Mouse (Mus musculus) kidney, adult 9 months (tissue): ENCODE results near the gene Arid1b.
A peak's percentile ranks its signal among the peaks of the same experiment; 100 is the strongest.

Experiments
- DNase-seq: peaks from one replicate; pipeline ENCODE4 v3.0.0; 2022

Arid1b gene

GRCm38 (mm10) chr17:5022019-5022544 is 27.9 kb downstream of the Arid1b start:
- DNase-seq = no peak

- DNase-seq = peak; percentile 60
Observed at GRCm38 (mm10) chr17:5023745-5024144, 29.6 kb downstream of the Arid1b start.

DNA sequence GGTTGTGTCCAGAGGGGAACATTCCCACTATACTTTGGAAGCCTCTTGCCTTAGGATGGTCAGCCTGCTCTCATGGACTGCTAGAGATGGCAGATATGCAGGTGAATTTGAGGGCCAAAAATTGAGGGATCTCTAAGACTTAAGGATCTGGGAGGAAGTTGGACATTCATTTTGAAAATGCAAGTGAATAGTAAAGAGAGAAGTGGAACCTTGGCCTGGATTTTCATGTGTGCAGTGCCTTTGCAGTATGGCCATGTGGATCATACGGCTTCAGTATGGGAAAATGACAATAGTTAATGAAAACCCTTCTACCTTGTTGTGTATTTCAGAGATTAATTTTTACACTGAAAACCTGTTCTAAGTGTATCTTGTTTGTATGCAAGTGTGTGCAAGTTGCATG is 31.3 kb downstream of the Arid1b start:
- DNase-seq = no peak

- DNase-seq = no peak
Observed at GRCm38 (mm10) chr17:5026578-5026977, 32.4 kb downstream of the Arid1b start.

GRCm38 (mm10) chr17:5029148-5029547 is 35.0 kb downstream of the Arid1b start:
- DNase-seq = no peak

DNA sequence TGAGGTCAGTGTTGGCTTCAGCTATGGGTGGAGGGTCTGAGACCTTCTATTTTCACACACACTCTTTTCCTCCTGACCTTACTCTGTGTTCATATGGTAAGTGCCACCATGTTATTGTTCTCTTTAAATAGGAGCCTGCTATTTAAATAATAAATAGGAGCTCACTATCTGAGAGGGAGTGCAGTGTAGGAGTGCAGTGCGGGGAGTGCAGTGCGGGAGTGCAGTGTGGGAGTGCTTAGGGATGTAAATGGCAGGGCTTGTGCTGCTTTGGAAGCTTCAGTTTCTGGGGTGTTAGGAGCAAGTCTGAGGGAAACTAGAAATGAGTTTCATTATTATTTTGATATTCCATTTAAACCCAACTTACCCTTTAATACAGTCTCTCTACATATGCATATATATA is 36.2 kb downstream of the Arid1b start:
- DNase-seq = no peak

GRCm38 (mm10) chr17:5033346-5033745 is 39.2 kb downstream of the Arid1b start:
- DNase-seq = no peak

DNA sequence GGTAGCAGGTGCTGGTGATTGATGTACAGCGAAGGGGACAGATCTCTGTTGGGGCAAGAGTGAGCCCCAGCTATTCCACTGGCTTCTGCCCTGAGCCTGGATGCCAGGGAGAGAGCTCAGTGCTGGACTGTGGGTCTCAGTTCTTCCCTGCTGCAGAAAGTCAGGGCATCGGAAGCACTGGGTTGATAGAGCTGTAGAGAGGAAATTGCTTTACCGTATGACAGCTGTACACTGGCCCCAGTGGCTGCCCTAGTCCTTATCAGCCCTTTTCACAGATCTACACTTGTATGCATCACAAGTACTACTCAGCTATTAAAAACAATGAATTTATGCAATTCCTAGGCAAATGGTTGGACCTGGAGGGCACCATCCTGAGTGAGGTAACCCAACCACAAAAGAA is 40.1 kb downstream of the Arid1b start:
- no peak for DNase-seq

DNA sequence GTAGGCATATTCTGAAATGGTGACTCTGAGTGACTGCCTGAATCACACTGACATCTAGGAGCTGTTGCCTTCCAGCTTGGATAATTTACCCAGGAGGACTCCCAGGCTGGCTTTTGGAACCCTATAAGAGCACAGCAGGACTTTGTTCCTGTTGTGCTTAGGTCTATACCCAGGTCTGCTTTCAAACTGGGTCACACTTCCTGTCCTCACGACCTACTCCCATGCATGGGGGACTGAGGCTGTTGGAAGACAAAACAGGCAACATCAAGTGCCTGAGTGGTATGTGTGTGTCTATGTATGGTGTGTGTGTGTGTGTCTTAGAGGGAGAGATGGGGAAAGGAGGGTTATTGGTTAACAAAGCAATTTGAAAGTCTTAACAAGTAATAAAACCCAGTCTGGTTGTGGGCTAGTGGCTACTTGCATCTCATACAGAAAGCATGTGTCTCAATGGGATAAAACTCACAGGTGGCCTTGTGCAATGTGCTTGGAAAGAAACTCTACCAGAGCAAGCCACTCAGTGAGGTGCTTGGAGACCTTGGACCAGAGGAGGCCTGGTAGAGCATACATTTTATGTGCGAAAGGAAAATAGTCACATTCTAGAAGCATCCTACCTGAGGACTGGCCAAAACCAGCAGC is 42.2 kb downstream of the Arid1b start:
- no peak for DNase-seq

DNA sequence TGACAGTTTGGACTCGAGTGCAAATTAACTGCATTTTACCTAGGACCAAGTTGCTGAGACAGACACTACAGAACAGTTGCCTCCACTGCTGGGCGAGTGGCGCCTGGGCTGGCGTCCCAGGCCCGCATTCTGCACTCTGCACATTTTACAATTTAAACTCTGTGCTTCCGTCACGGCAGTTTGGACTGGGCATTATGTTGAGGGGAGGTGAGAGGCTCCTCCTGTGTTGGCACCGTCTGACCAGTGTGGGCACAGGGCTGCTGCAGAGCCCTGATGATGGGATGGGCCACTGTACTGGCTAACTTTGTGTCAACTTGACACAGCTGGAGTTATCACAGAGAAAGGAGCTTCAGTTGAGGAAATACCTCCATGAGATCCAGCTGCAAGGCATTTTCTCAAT is 43.1 kb downstream of the Arid1b start:
- no peak for DNase-seq

DNA sequence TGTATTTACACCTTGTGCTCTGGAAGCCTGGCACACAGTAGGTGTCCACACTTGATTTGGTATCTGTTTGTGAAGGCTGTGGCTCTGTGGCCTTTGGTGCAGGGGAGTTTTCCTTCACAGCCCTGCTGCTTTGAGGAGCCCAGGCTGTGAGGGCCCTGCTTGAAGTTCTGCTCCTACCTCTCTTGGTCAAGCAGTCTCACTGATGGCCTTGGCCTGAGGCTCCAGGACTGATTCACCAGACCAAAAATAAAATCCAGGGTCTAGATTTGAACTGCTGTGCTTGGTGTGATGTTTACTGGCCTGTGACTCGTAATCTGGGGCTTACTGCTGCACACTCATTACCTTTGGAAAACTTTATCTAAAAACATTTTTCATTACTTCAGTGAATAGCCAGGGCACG is 45.7 kb downstream of the Arid1b start:
- no peak for DNase-seq

DNA sequence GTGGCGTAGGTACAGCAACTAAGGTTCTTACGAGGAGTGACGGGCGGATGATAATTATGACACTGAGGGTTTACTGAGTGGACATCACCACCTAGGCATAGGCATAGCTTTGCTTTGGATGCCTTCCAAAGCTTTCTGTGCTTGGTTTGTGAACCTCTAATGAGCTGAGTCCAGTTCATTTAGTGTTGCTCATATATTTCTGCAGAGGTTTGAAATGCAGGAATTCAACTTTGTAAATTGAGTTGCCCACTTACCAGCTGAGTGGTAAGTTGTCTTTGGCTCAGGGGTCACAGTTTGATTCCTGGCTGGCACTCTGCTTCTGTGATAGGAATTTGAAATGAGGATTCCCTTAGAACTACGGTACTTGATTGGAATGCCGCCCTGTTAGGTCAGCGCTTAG is 49.7 kb downstream of the Arid1b start:
- DNase-seq = peak; percentile 38

DNA sequence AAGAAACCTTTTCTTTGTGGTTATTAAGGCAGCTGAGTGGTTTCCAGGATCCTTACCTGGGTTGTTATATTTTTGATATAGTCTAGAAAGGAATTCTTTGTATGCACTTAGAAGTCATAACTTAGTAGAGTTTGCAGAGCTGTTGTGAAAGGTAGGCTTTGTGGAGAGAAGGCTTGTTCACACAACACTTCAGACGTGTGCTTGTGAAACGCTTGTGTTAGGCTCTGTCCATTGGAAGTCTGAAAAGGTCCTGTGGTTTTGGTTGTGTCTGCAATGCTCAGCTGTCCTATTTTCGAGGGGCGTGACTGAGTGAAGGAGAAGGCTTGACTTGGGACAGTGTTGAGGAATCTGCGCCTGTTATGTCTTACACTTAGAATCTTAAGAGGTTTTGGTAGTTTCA is 51.5 kb downstream of the Arid1b start:
- no peak for DNase-seq

DNA sequence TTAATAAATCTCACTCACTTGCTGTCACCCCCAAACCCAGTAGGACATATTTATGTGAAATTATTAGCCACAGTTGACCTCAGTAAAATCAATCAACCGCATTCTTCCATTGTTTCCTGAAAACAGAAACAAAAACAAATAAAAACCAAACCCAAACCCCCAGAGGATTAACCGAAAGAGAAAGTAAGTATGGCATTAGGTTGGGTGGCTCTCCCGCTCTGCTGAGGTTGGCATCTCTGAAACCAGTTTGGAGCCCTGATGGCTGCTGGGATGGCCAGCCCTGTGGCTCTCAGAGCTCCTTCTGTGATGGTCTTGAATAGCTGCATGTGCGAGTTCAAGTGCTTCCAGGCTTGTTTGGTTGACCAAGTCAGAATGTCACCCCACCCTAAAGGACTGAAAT is 53.2 kb downstream of the Arid1b start:
- DNase-seq = no peak

DNA sequence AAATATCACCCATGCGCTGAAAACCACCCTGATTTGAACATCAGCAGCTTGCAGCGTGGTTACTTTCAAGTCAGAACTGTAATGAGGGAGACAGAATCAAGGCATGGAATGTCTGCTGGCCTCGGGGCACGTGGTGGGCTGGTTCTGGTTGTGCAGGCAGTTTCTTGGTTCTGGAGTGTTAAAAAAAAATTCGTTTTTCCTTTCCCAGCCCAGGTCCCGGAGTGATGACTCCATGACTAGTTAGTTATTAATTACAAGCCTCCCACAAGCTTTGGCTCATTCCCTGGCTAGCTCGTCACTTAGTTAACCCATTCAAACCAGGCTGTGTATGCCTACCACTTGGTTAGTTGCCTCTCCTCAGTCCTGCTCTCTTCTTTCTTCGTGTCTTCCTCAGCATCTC is 56.1 kb downstream of the Arid1b start:
- peak; percentile 77 for DNase-seq

DNA sequence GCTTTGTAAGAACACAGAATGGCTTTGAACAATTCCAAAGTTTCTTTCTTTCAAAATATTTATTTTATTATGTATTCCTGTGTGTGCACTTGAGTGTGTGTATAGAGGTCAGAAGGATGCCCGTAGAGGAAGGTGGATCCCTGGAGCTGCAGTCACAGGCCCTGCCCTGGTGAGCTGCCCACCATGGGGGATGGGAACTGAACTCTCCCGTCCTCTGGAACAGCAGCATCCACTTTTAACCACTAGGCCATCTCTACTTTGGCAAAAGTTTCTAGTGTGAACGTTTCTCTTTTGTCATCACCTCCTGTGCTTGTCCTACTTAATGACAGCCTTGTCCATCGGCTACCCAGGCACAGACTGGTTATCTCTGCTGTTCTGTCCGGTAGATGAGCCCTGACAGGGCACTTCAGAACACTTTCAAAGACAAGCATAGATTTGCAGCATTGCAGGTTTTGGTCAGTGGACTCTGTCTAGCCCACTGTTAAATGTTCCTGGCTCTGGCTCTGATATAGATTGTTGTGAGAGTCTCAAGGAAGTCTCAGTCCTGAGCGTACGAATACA is 56.9 kb downstream of the Arid1b start:
- no peak for DNase-seq

- no peak for DNase-seq
Observed at GRCm38 (mm10) chr17:5052091-5052799, 58.1 kb downstream of the Arid1b start.

- no peak for DNase-seq
Observed at GRCm38 (mm10) chr17:5052800-5053179, 58.7 kb downstream of the Arid1b start.

- DNase-seq = no peak
Observed at GRCm38 (mm10) chr17:5053201-5053600, 59.1 kb downstream of the Arid1b start.

- no peak for DNase-seq
Observed at GRCm38 (mm10) chr17:5055412-5055811, 61.3 kb downstream of the Arid1b start.

DNA sequence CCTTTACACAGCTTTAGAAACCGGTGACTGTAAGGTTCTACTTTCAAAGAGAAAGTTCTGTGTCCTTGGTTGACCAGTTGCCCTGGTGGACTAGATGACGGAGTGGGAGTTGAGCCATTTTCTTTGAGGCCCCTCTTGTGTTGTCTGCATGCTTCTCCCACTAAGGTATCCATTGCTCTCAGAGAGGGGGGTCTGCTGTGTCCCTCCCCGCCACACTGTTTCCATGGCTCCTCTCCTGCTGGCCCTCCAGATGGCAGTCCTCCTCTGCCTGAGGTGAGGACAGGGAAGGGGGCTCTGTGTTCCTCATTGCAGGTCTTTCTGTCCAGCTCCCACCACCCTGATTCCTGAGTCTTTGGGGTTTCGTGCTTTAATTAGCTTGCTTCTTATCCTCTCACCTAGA is 62.5 kb downstream of the Arid1b start:
- DNase-seq = no peak

DNA sequence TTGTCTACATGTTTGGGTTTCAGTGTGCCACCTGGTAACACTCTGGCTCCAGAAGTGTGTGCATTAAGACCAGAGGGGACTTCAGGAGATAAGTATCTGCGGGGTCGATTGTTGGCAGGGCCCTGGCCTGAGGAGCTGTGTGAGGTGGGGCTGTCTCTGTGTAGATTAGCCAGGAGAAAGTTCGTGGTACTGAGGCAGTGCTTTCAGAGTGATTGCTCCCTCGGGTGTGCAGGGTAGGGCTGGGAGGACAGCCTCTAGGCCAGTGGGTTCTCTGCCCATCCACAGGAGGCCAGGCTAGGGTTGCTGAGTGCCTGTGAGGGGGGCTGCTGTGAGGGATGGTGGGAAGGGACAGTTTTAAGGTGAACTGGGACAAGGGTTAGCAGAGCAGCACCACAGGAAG is 63.2 kb downstream of the Arid1b start:
- no peak for DNase-seq

DNA sequence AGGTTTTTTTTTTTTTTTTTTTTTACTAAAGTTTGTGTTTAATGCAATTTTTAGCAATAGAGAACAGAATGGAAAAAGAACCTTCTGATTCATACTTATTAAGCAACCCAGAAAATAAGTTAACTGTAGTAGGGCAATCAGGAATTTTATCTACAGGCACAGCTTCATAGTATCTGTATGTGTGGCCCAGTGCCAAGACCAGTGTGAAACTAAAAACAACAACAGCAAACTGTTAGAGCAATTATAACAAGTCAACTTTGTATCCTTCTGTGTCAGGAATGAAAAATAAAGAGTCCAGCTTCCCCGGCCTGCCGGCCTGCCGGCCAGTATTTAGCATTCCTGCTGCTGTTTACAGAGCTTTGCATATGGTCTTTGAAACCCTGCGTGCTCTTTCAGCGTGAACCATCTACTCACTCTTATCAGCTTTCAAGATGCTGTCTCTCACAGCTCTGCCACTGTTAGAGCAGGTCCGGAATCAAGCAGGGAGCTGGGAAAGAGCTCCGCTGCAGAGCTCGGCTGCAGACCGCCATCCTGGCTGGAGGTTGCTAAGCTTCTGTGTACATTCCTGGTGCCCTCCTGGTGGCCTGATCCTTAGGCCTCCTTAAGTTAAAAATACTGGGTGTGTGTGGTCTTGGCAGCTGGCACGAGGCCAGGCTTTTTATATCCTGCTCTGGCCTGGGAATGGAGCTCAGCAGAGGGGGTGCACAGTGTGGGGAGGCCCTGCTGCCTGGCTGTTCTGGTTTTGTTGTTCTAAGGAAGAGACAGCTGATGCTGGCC is 64.0 kb downstream of the Arid1b start:
- peak; percentile 53 for DNase-seq
